Mouse (Mus musculus): Measurements from ENCODE around the gene Galnt15.
"Not testable (repeated sequence)": the region's sequence is repeated elsewhere in the genome, so short reads cannot be mapped to it uniquely, and the experiment has no call there.

Gene Galnt15

DNA sequence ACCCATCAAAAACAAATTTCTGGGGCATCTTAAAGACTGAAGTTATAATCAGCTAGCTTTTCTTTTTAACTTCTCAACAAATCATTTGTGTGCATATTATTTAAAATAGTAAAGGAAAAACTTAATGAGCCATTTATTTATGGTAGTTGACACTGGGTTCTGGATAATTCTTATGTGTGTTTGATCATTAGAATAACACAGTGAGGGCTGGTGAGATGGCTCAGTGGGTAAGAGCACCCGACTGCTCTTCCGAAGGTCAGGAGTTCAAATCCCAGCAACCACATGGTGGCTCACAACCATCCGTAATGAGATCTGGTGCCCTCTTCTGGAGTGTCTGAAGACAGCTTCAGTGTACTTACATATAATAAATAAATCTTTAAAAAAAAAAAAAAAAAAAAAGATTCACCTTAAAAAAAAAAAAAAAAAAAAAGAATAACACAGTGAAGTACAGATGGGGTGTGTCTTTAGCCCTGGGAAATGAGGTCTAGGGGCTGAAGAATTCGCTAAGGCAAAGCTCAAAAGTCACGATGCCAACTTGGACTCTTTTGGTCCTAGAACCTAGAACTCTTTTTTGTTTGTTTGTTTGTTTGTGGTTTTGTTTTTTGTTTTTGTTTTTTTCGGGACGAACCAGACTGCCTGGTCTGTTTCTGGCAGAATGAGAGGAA, 58.9 kb downstream of the Galnt15 start:
- DNase-seq (ENCODE audit: low read depth, low spot score), result not testable (repeated sequence)

DNA sequence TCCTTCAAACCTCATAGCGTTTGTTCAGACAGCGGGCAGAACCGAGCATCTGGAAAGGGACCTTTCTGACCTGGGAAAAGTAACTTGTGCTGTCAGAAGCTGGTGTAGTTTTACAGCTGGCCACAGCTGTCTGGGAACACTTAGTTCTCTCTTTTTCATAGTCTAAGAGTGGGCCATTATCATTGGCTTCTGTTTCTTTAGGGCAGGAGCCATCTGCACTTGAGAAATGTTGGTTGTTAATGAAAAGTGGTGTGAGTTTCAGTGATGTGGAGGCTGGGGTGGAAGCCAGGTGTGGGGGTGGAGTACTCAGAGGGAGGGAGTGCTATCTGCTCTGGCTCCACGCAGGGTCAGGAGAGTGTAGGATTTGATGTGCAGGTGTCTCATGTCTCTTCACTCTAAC, 62.3 kb downstream of the Galnt15 start:
- DNase-seq (ENCODE audit: low read depth, low spot score), result no peak

DNA sequence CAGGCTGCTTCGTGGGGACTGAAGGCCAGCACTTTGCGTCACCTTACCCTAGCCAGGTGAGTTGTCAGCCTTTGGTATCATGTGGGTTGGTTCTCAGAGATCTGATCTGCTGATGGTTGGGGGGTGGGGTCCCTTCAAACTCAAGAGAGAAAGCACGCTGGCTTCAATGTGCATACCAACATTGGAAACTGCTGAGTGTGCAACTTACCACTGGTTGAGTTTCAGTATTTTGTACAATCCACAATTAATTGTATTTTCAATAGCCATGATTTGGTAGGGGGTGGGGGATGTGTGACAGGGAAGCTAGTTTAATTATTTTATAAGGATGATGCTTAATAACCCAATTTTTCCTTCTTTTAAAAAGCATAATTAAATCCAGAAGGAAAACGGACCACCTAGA, 62.9 kb downstream of the Galnt15 start:
- DNase-seq (ENCODE audit: low read depth, low spot score), result no peak

DNA sequence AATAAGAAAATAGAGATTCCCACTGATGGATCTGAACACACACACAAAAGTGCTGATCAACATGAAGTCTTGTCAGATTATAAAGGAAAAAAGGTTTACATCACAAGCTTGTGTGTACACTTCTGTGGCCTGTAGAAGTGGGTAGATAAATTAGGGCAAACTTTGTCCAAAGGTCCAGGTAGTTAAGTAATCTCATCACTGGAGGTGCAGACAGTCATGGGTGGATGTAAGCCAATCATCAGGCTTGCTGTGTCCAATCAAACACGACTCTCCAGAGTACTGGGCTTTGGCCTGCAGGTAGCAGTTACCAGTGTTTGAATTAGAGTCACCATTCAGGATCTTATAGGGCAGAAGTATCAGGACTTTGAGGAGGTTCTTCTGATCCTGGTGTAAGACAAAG, 64.2 kb downstream of the Galnt15 start:
- DNase-seq (ENCODE audit: low read depth, low spot score), result no peak

DNA sequence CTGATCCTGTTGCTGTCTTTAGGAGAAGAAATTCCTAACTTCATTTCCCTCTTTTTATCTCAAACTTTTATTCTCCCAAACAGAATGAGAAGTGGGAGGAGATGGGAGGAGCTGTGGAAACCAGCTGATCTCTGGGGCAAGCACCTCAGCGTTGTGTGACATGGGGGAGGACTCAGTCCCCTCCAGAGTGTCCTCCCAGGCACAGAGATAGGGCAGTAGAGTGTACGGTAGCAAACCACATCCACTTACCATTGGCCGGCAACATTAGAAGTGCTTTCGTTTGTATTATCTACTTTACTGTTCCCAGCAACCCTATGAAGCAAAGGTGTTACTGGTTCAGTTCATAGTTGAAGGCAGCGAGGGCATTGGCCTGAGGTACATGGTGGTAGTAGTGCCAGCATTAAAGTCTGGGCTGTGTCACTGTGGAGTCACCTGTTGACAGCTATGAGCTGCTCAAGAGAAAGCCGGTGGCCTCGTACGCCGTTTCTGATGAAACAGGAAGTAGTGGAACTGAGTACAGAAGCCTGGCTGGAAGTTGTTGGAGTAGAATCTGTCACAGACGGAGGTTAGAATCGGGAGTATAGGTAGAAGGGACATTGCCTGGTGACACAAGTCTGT, 64.8 kb downstream of the Galnt15 start:
- DNase-seq (ENCODE audit: low read depth, low spot score), result no peak

DNA sequence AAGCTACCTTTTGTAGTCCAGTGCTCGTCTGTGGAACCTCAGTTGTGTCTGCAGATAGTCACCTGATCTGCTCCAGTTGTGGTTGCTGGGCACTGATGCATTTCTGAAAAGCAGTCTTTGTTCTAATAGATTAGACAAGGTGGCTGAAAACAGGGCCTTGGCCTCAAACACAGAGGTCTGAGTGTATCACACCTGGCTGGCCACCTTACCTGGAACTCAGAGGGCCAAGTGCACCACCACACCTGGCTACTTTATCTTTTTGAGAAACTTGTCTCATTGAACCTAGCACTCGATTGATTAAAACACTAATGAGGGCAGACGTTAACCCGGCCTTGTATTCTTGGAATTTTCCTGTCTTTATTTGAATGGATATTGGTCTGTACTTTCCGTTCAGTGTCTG, 66.9 kb downstream of the Galnt15 start:
- DNase-seq (ENCODE audit: low read depth, low spot score), result no peak

DNA sequence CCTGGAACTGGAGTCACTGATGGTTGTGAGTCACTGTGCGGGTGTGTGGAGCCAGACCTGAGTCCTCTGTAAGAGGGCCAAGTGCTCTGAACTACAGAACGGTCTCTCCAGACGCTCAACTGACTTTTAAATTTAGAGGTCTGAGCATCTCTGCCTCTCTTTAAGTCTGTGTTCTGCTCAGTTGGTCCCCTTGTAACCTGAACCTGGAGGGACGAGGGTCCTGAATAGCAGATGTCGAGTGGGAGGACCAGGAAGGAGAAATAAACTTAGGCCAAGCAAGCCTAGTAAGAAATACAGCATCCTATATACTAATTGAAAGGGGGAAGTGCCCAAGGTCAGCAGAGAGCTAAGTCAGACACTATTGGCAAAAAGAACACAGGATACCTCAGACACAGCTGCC, 68.0 kb downstream of the Galnt15 start:
- no peak for DNase-seq (ENCODE audit: low read depth, low spot score)

DNA sequence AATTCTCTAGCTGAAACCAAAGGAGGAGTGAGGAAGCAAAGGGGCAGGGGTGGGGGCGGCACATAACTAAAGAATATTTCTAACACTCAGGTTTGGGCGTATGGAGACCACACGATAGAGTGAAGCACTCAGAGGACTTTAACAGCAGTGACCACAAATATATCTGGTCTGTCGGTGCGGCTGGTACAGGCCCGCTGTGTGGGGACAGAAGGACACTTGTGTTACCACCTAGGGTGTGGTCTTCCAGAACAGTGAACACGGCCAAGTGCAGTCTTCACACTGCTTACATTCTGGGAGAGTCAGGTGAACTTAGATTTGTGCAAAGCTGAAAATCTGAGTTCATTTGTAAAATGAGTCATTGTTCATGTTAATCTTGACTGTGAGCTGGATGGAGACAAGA, 68.9 kb downstream of the Galnt15 start:
- no peak for DNase-seq (ENCODE audit: low read depth, low spot score)

DNA sequence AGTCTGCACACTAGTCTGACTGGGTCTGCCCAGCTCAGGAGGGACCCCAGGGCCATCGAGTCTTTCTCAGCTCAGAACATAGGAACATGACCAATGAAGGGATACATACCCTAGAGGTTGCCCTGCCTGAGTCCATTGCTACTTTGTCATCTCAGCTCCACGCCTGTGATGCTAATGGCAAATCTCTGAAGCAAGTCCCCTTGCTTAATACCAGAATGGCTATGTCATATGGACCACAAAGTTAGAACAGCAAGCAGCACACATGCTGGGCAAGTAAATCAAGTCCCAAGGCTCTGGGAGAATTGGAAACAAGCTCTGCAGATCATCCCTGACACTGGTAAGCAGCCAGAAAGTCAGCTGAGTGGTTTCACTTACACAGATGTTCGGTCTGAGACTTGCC, 70.2 kb downstream of the Galnt15 start:
- no peak for DNase-seq (ENCODE audit: low read depth, low spot score)

DNA sequence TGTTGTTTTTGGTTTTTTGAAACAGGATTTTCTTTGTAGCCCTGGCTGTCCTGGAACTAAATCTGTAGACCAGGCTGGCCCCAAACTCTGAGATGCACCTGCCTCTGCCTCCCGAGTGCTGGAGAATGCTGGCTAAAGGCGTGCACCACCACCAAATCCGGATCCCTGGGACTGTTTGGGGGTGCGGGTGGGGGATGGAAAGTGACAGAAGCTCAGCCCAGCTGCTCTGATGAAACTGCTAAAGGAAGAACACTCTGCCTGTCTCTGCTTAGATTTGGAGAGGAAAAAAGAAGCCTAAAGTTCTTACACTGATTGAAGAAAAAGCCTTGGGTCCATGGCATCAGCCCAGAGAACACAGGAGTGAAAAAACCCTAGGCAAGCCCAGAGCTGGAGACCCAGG, 74.8 kb downstream of the Galnt15 start:
- no peak for DNase-seq (ENCODE audit: low read depth, low spot score)

DNA sequence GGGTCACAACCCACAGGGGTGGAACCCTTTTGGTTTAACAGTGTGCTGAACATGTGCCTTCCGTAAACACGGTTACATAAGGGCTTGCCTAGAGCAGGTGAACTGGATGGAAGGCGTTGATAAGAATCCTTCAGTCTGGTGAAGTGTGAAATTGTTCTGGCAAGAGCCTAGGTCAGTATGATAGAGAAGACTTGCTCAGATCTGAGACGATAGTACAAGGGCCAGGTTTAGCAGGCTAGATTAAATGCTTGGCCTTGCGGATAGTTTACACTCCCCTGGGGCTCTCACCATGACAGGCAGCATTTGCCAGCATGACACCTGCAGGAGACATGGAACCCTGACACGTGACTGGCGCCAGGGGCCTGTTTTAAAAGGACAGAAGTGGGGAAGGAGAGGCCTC, 76.9 kb downstream of the Galnt15 start:
- DNase-seq (ENCODE audit: low read depth, low spot score), result no peak

DNA sequence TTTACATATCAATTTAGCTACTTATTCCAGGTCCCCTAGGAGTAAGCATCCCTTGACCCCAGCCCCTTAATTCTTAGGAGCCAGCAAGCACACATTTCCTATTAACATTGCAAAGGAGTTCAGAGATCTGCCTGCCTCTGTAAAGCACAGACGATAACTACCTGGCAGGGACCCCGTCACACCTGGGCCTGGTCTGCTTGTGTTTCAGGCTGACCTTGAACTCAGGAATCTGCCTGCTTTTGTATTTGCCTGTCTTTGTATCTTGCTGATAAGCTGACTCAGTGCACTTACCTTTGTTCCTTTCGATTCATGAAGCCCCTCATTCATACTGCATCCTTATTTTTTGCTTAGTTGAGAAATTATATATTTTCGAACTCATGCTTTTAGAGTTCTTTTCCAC, 78.1 kb downstream of the Galnt15 start:
- peak; percentile 65 for DNase-seq (ENCODE audit: low read depth, low spot score)
